Mouse (Mus musculus) liver, postnatal 0 days (tissue): Measurements from ENCODE around the gene Pou3f4.

ENCODE experiments used
- CTCF ChIP-seq: sonication (generic); IDR thresholded peaks from 2 replicates; pipeline ENCODE4 v1.5.1; 2016; ENCODE audit warnings: antibody characterized with exemption, low read depth
- EP300 ChIP-seq: IDR thresholded peaks from 2 replicates; pipeline ENCODE4 v1.6.1; 2016; ENCODE audit warnings: antibody characterized with exemption, low read depth, mild to moderate bottlenecking

- TF ChIP-seq EP300: no peak
- TF ChIP-seq CTCF: no peak
These were observed 790 bp downstream of the Pou3f4 start for GRCm38 (mm10) chrX:110814592-110815548.
